Mouse (Mus musculus) heart, adult 2 months (tissue): ENCODE results near the gene Sugp2. TPM values are rescaled to one million over a fixed set of nuclear protein-coding genes. Genes with fewer than 3 reads are reported as not detected.

Source experiments
- DNase-seq, 2 experiments: peaks; one replicate each; pipeline ENCODE4 v3.0.0; 2021
- H3K27ac ChIP-seq: fragments of 200-600 bp; 2 replicates; pipeline ENCODE4 v1.8.1; 2022
- H3K27me3 ChIP-seq: fragments of 200-500 bp; 2 replicates; pipeline ENCODE4 v1.6.1; 2012; ENCODE audit warnings: mild to moderate bottlenecking, low read length, inconsistent platforms, mixed read lengths; ENCODE audit not compliant: control insufficient read depth, insufficient read depth
- H3K36me3 ChIP-seq: fragments of 200-500 bp; 2 replicates; pipeline ENCODE4 v1.6.1; 2012; ENCODE audit warnings: low read length, inconsistent platforms; ENCODE audit not compliant: control insufficient read depth, insufficient read depth
- H3K4me1 ChIP-seq: fragments of 200-500 bp; 2 replicates; pipeline ENCODE4 v1.6.1; 2011; ENCODE audit warnings: low read length; ENCODE audit not compliant: control insufficient read depth, insufficient read depth
- H3K4me3 ChIP-seq: fragments of 200-600 bp; 2 replicates; pipeline ENCODE4 v1.8.1; 2022
- H3K79me2 ChIP-seq: fragments of 200-500 bp; replicated peaks from 2 replicates; pipeline ENCODE4 v1.6.1; 2012; ENCODE audit warnings: mild to moderate bottlenecking, inconsistent platforms, low read length, moderate library complexity, mixed read lengths; ENCODE audit not compliant: control insufficient read depth, insufficient read depth
- H3K9ac ChIP-seq: fragments of 200-500 bp; 2 replicates; pipeline ENCODE4 v1.6.1; 2012; ENCODE audit warnings: low read depth, mild to moderate bottlenecking, control low read depth, inconsistent platforms, low read length, mixed read lengths
- CTCF ChIP-seq: fragments of 200-600 bp; IDR thresholded peaks from 2 replicates; pipeline ENCODE4 v1.8.1; 2022; ENCODE audit warnings: antibody characterized with exemption, mild to moderate bottlenecking, moderate library complexity
- EP300 ChIP-seq: fragments of 200-500 bp; IDR thresholded peaks from 2 replicates; pipeline ENCODE4 v1.6.1; 2011; ENCODE audit warnings: low read depth, low read length, control low read depth; ENCODE audit not compliant: insufficient read depth
- POLR2A ChIP-seq: fragments of 200-500 bp; IDR thresholded peaks from 2 replicates; pipeline ENCODE4 v1.6.1; 2011; ENCODE audit warnings: mild to moderate bottlenecking, low read depth, low read length, control low read depth; ENCODE audit not compliant: insufficient read depth
- WGBS: fragments of 180-500 bp; shearing (Covaris S2); methylation state at CpG from one replicate; pipeline ENCODE4 v1.1.7; 2018; 5-methylcytosine and 5-hydroxymethylcytosine counted together
- intact Hi-C: fragments of 180-260 bp; cut with DNase I; formaldehyde crosslinking; loops from one replicate; pipeline ENCODE4 v1.15.1; 2025
- polyA plus RNA-seq: library from polyadenylated mRNA; depleted of rRNA; stranded (reverse); fragments of >200 nt; gene quantifications from 2 replicates; pipeline ENCODE4 v1.2.3, GENCODE M21; 2012
- total RNA-seq, 2 experiments: library from RNA; stranded (reverse); gene quantifications; 2 replicates each; pipeline ENCODE4 v1.2.3; 2021

The Sugp2 gene
- total and polyA plus RNA-seq, 3 experiments: 27.8 to 38.0 (median 34.3) TPM

DNA sequence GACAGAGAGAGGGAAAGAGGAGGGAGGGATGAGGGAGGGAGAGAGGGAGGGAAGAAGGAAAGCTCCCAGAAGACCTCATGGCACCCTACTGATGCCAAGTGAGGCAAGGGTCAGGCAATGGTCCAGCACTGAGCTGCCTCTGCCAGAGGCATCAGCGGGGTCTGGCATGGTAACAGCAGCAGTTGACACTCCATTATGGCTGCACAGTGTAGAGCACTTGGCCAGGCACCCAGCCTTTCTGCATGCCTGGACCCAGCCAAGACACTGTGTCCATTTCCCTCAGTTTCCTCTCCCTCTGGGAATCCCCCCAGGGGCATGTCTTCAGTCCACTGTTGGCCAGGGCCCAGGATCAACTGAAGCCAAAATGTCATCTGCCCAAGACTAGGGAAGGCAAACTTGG lies 17.5 kb upstream of the Sugp2 start:
- H3K9ac ChIP-seq: no peak overlapping the region
- H3K36me3 ChIP-seq: no peaks in the 10 kb centered on the region
- 17% methylated on average over 1 of the region's 1 CpGs for WGBS
- no peak overlapping the region for H3K4me3 ChIP-seq
- H3K27ac ChIP-seq: peak overlapping the region; percentile 69
- peaks cover 16% of the 10 kb centered on the region for H3K4me1 ChIP-seq
- intact Hi-C loops: no loop called here
- H3K79me2 ChIP-seq: no peaks in the 10 kb centered on the region
- no peaks in the 10 kb centered on the region for H3K27me3 ChIP-seq
- TF ChIP-seq EP300 (peak; percentile 94), POLR2A (no peak)
- DNase-seq: peak; percentile 78 to 86

DNA sequence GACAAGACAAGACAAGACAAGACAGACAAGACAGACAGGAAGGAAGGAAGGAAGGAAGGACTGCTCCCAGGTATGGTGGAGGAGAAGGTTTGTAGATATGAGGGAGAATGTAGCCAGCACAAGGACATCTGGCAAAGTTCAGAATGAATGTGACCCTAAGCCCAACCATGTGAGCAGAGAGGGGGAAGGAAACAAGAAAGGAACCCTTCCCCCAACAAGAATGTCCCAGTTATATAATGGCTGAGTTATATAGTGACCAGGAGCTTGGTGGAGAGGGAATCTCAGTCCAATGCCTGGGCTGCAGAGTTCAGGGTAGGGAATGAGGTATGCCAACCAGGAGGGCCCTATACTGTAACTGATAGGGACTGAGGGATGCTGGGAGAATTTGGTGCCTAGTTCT lies 16.6 kb upstream of the Sugp2 start:
- Histone ChIP-seq H3K27ac (no peak overlapping the region), H3K4me3 (no peak overlapping the region), H3K27me3 (no peaks in the 10 kb centered on the region), H3K79me2 (no peaks in the 10 kb centered on the region), H3K36me3 (no peaks in the 10 kb centered on the region), H3K9ac (no peak overlapping the region), H3K4me1 (peaks cover 16% of the 10 kb centered on the region)
- TF ChIP-seq CTCF (no peak), POLR2A (no peak), EP300 (no peak)
- DNase-seq: no peak
- intact Hi-C loops: no loop called here

GRCm38 (mm10) chr8:70219107-70219684 lies 14.8 kb upstream of the Sugp2 start:
- H3K79me2 ChIP-seq: no peaks in the 10 kb centered on the region
- no peak overlapping the region for H3K27ac ChIP-seq
- H3K4me1 ChIP-seq: peaks cover 16% of the 10 kb centered on the region
- TF ChIP-seq POLR2A: no peak
- TF ChIP-seq EP300: no peak
- no peak for TF ChIP-seq CTCF
- no peaks in the 10 kb centered on the region for H3K36me3 ChIP-seq
- no peak overlapping the region for H3K9ac ChIP-seq
- WGBS: 65% methylated on average over 5 of the region's 5 CpGs
- H3K4me3 ChIP-seq: no peak overlapping the region
- intact Hi-C loops: no loop called here
- DNase-seq: no peak
- no peaks in the 10 kb centered on the region for H3K27me3 ChIP-seq

DNA sequence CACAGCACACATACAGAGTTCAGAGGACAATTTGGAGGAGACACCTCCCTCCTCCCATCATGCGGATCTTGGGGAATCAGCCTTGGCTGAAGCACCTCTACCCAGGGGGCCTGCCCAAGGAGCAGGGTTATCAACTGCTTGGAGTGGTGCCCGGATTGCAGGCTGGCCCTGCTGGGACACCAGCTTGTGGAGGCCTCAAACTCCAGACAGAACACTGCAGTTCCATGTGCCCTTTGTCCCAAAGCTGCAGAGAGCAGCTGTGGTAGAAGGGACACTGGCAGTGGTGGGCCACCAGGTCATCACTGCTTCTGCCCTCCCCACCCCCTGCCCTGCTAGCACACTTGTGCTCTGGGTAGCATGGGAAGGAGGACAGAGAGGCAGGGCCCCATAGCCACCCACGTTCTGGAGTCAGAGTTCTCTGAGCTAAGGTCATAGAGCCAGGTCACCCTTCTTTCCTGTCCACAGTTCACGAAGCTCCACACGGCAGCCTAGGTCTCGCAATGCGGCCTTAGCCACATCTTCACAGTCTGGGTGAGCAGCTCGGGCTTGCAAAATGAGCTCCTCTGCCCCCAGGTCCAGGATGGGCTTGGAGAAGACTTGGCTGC lies 13.7 kb upstream of the Sugp2 start:
- peak; percentile 50 to 65 for DNase-seq
- H3K79me2 ChIP-seq: no peaks in the 10 kb centered on the region
- peaks cover 16% of the 10 kb centered on the region for H3K4me1 ChIP-seq
- peak overlapping the region; percentile 21; the same call in 1 of the 2 replicates for H3K9ac ChIP-seq
- intact Hi-C loops: loop anchor here (5.0 kb wide), 2 partner anchors 43 to 133 kb away; no protein-coding TSS in a partner anchor
- TF ChIP-seq CTCF: no peak
- no peak for TF ChIP-seq POLR2A
- no peak for TF ChIP-seq EP300
- H3K27ac ChIP-seq: peak overlapping the region; percentile 30; the same call in 1 of the 2 replicates
- H3K27me3 ChIP-seq: no peaks in the 10 kb centered on the region
- WGBS: 47% methylated on average over 8 of the region's 8 CpGs
- no peak overlapping the region for H3K4me3 ChIP-seq
- no peaks in the 10 kb centered on the region for H3K36me3 ChIP-seq

DNA sequence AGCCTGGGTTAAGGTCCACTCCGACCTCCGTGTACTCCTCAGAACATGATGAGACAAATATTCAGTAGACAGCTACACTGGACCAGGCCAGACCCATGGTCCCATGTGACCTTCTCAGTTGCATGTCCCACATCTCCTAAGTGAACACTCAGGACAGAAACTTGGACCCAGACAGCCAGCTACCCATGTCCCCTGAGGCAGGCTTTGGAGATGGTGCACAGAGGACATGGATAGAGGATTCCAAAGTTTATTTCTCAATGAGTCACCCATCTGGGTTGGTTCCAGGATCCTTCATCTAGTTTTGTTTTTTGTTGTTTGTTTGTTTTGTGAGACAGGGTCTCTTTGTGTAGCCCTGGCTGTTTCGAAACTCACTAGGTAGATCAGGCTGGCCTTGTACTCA lies 13.1 kb upstream of the Sugp2 start:
- intact Hi-C loops: loop anchor here (5.0 kb wide), 2 partner anchors 44 to 134 kb away; no protein-coding TSS in a partner anchor
- no peak overlapping the region for H3K9ac ChIP-seq
- peaks cover 16% of the 10 kb centered on the region for H3K4me1 ChIP-seq
- WGBS: 75% methylated on average over 3 of the region's 3 CpGs
- H3K79me2 ChIP-seq: no peaks in the 10 kb centered on the region
- H3K27me3 ChIP-seq: no peaks in the 10 kb centered on the region
- peak in 1 of 2 experiments; percentile 25 for DNase-seq
- no peaks in the 10 kb centered on the region for H3K36me3 ChIP-seq
- peak overlapping the region; percentile 30; the same call in 1 of the 2 replicates for H3K27ac ChIP-seq
- TF ChIP-seq EP300 (no peak), POLR2A (no peak), CTCF (no peak)
- H3K4me3 ChIP-seq: no peak overlapping the region

- H3K9ac ChIP-seq: no peak overlapping the region
- WGBS: 94% methylated on average over 12 of the region's 12 CpGs
- no peak for TF ChIP-seq POLR2A
- no peak for TF ChIP-seq EP300
- TF ChIP-seq CTCF: no peak
- no peak for DNase-seq
- intact Hi-C loops: loop anchor here (2.0 to 5.0 kb wide), 3 partner anchors 21 to 135 kb away; no protein-coding TSS in a partner anchor
- H3K79me2 ChIP-seq: no peaks in the 10 kb centered on the region
- peaks cover 16% of the 10 kb centered on the region for H3K4me1 ChIP-seq
- H3K27me3 ChIP-seq: no peaks in the 10 kb centered on the region
- no peak overlapping the region for H3K27ac ChIP-seq
- no peaks in the 10 kb centered on the region for H3K36me3 ChIP-seq
- H3K4me3 ChIP-seq: no peak overlapping the region
Observed at GRCm38 (mm10) chr8:70222041-70222440, 12.0 kb upstream of the Sugp2 start.
